Mouse (Mus musculus) hindbrain, embryonic 12.5 days (tissue): Measurements from ENCODE around the gene Cep68. TPM values are rescaled to one million over a fixed set of nuclear protein-coding genes. Genes with fewer than 3 reads are reported as not detected.

Experiments used
- ATAC-seq: fragments of 200-750 bp; cut with Nextera tagmentation; 2 replicates; pipeline ENCODE4 v1.8.0; 2017; ENCODE audit warnings: moderate TSS enrichment; ENCODE audit not compliant: low FRiP score
- H3K27ac ChIP-seq: fragments of 300-500 bp; sonication (generic); 2 replicates; pipeline ENCODE4 v1.5.1; 2016; ENCODE audit warnings: mild to moderate bottlenecking
- H3K27me3 ChIP-seq: fragments of 300-500 bp; sonication (generic); 2 replicates; pipeline ENCODE4 v1.6.1; 2016; ENCODE audit warnings: mild to moderate bottlenecking
- H3K36me3 ChIP-seq: fragments of 300-500 bp; sonication (generic); 2 replicates; pipeline ENCODE4 v1.6.1; 2016; ENCODE audit warnings: mild to moderate bottlenecking
- H3K4me1 ChIP-seq: fragments of 300-500 bp; sonication (generic); 2 replicates; pipeline ENCODE4 v1.6.1; 2016
- H3K4me2 ChIP-seq: fragments of 300-500 bp; sonication (generic); replicated peaks from 2 replicates; pipeline ENCODE4 v1.6.1; 2016; ENCODE audit warnings: mild to moderate bottlenecking
- H3K4me3 ChIP-seq: fragments of 300-500 bp; sonication (generic); 2 replicates; pipeline ENCODE4 v1.5.1; 2016; ENCODE audit warnings: mild to moderate bottlenecking
- H3K9ac ChIP-seq: fragments of 300-500 bp; sonication (generic); 2 replicates; pipeline ENCODE4 v1.6.1; 2016; ENCODE audit warnings: mild to moderate bottlenecking, moderate library complexity
- H3K9me3 ChIP-seq: fragments of 300-500 bp; sonication (generic); replicated peaks from 2 replicates; pipeline ENCODE4 v1.6.1; 2016; ENCODE audit warnings: mild to moderate bottlenecking
- WGBS: fragments of 180-500 bp; shearing (Covaris S2); methylation state at CpG from one replicate; pipeline ENCODE4 v1.1.7; 2016; 5-methylcytosine and 5-hydroxymethylcytosine counted together
- polyA plus RNA-seq: library from polyadenylated mRNA; unstranded; fragments of >200 nt; fragmentation: Nextera tagmentation; extraction: Ambion mirVana; gene quantifications from 2 replicates; pipeline ENCODE4 v1.2.1, GENCODE M21; 2016

Cep68 gene
- polyA plus RNA-seq, 1 experiment from 2014 or later = 34.1 TPM

DNA sequence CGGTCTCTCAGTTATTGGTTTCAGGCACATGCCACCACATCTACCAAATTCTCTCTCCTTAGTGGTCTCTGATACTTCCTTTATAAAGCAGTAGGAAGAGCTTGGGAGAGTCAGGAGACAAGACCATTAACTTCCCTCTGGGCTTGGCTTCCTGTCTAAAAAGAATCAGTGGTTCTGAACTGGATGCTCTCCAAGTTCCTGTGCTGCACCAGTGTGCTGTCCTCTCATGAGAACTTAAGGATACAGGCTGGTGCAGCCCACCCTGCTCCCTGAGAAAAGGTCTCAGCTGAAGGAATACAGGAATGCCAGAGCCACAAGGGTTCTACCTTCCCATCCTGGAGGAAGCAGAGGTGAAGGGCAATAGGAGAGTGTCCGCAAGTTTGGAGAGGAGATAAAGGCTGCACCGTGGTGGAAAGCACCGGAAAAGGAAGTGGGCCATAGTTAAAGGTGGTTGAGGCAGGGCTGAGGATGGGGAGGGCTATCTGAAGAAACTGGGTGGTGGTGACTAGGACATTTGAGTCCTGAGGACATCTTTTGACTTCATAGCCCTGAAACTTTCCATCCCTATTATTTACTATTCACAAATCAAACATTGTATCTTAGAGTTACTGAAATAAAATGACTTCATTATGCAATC is 56.0 kb downstream of the Cep68 start:
- H3K4me3 ChIP-seq = no peak overlapping the region
- H3K9me3 ChIP-seq = no peaks in the 10 kb centered on the region
- no peak overlapping the region for H3K27ac ChIP-seq
- H3K4me2 ChIP-seq = no peak overlapping the region
- 95% methylated on average over 4 of the region's 4 CpGs for WGBS
- no peak overlapping the region for H3K9ac ChIP-seq
- no peak for ATAC-seq
- H3K36me3 ChIP-seq = no peaks in the 10 kb centered on the region
- no peaks in the 10 kb centered on the region for H3K27me3 ChIP-seq
- H3K4me1 ChIP-seq = no peaks in the 10 kb centered on the region

DNA sequence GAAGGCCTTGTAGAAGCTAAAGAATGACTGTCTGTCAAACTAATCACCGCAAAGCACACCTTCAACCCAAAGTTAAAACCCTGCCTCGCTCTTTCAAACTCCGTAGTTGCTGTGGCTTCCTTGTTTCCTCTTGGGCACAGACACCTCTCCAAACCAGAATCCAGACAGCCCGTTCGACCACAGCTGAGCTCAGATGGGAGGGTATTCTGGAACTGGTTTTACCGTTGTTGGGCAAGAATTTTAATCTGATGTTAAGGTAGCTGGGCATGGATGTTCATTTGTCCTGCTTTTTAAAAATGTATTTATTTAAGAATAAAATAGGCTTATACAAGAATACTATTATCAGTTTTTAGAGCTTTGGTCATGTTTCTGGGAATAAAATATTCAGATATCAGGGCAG is 62.0 kb downstream of the Cep68 start:
- 81% methylated on average over 6 of the region's 6 CpGs for WGBS
- ATAC-seq = no peak

More for the DNA sequence above, 62.0 kb downstream of the Cep68 start:
- peaks cover 4% of the 10 kb centered on the region; the same call in 1 of the 2 replicates for H3K9me3 ChIP-seq
- no peaks in the 10 kb centered on the region for H3K36me3 ChIP-seq
- no peak overlapping the region for H3K4me2 ChIP-seq
- no peaks in the 10 kb centered on the region for H3K27me3 ChIP-seq
- H3K4me3 ChIP-seq = no peak overlapping the region
- no peak overlapping the region for H3K9ac ChIP-seq
- H3K4me1 ChIP-seq = no peaks in the 10 kb centered on the region
- H3K27ac ChIP-seq = no peak overlapping the region

Other genes with a start within 250 kb of the Cep68 start
- 153 and 160 TPM in 2 replicates for gene Actr2, start 136.5 kb downstream of the Cep68 start, polyA plus RNA-seq
- gene Rab1a, start 48.0 kb downstream of the Cep68 start, polyA plus RNA-seq = 271 and 302 TPM in 2 replicates
- gene Slc1a4, start 83.3 kb upstream of the Cep68 start, polyA plus RNA-seq = 25.2 and 26.0 TPM in 2 replicates